Mouse (Mus musculus): ENCODE measurements around the gene Dynll1. TPM values are rescaled to one million over a fixed set of nuclear protein-coding genes. Genes with fewer than 3 reads are reported as not detected.

Dynll1 gene
- 581 TPM for polyA plus RNA-seq (2017; shearing (Covaris generic))

DNA sequence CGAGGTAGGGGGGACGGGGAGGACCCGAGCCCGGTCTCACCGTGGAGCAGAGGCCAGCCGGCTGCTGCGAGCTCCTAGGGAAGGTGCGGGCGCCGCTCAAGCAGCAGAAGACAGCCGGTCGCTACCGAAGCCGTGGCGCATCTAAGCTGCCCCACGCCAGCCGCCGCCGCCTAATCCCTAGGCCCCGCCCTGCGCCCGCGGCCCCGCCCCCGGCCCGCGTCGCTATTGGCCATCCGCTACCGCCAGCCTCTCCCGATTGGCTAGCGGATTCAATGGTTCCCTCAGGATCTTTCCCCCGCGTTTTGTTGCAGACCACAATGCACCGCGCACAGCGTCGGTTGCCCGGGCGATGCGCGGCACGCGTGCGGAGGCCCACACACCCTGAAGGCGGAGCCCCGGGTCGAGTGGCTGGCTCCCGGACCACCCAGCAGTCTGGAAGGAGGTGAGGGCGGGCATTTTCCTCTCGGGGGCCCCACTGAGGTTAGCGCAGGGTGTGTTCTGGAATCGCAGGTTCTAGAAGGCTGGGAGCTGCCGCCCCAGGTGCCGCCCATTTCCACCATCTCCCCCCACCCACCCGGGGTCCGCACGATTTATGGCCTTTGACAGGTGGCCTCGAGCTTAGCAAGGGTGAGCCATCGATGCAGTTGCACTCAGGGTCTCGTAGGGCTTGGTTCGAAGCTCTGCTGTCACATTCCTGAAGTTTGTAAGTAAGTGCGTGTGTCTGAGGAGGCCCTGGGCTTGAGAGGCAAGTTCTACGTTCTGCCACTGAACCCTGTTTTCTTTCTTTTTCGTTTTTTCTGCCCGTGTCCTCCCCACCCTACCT, at the start of gene Dynll1:
Dynll1 (minus strand) TSS at position 208 of the 823 bp plus-strand sequence.

GRCm38 (mm10) chr5:115348546-115349224, 47.9 kb upstream of the Dynll1 start, which contains the start of gene Cox6a1:
TSS of gene Cox6a1 (minus strand) at chr5:115348981.

GRCm38 (mm10) chr5:115340577-115341313, 39.9 kb upstream of the Dynll1 start, which contains the start of the genes Gatc and Triap1:
TSS of gene Gatc (minus strand) at chr5:115341178.
TSS of gene Triap1 (plus strand) at chr5:115341225.

GRCm38 (mm10) chr5:115326875-115327609, 26.2 kb upstream of the Dynll1 start, which contains the start of gene Srsf9:
TSS of gene Srsf9 (plus strand) at chr5:115327177.

GRCm38 (mm10) chr5:115279226-115280049, 21.4 kb downstream of the Dynll1 start, which contains the start of gene Coq5:
TSS of gene Coq5 (plus strand) at chr5:115279666.

GRCm38 (mm10) chr5:115272812-115273548, 27.8 kb downstream of the Dynll1 start, which contains the start of gene Rnf10:
TSS of gene Rnf10 (minus strand) at chr5:115272898.

Other genes with a start within 250 kb of the Dynll1 start
- gene Gm10401, start 202.7 kb downstream of the Dynll1 start, polyA plus RNA-seq (2017; shearing (Covaris generic)) = 4.1 TPM
- 43.3 TPM for gene Acads, start 181.7 kb downstream of the Dynll1 start, polyA plus RNA-seq (2017; shearing (Covaris generic))
- 26.6 TPM for gene Unc119b, start 166.0 kb downstream of the Dynll1 start, polyA plus RNA-seq (2017; shearing (Covaris generic))
- gene Mlec, start 142.8 kb downstream of the Dynll1 start, polyA plus RNA-seq (2017; shearing (Covaris generic)) = 42.7 TPM
- 0.37 TPM for gene Cabp1, start 106.6 kb downstream of the Dynll1 start, polyA plus RNA-seq (2017; shearing (Covaris generic))
- 84.8 TPM for gene Pop5, start 65.2 kb downstream of the Dynll1 start, polyA plus RNA-seq (2017; shearing (Covaris generic))
- 16.4 TPM for gene Rnf10, start 28.1 kb downstream of the Dynll1 start, polyA plus RNA-seq (2017; shearing (Covaris generic))
- gene Coq5, start 21.3 kb downstream of the Dynll1 start, polyA plus RNA-seq (2017; shearing (Covaris generic)) = 50.7 TPM
- gene Srsf9, start 26.2 kb upstream of the Dynll1 start, polyA plus RNA-seq (2017; shearing (Covaris generic)) = 11.6 TPM
- gene Gatc, start 40.2 kb upstream of the Dynll1 start, polyA plus RNA-seq (2017; shearing (Covaris generic)) = 18.8 TPM
- gene Triap1, start 40.2 kb upstream of the Dynll1 start, polyA plus RNA-seq (2017; shearing (Covaris generic)) = 67.5 TPM
- 572 TPM for gene Cox6a1, start 48.0 kb upstream of the Dynll1 start, polyA plus RNA-seq (2017; shearing (Covaris generic))
- not detected for gene Msi1, start 128.6 kb upstream of the Dynll1 start, polyA plus RNA-seq (2017; shearing (Covaris generic))
- not detected for gene Pla2g1b, start 165.3 kb upstream of the Dynll1 start, polyA plus RNA-seq (2017; shearing (Covaris generic))
- gene Sirt4, start 183.7 kb upstream of the Dynll1 start, polyA plus RNA-seq (2017; shearing (Covaris generic)) = 22.0 TPM
- 51.4 TPM for gene Pxn, start 205.7 kb upstream of the Dynll1 start, polyA plus RNA-seq (2017; shearing (Covaris generic))

All from CD4-positive, CD25-positive, alpha-beta regulatory T cell, adult 9 weeks (primary cell).